Mouse (Mus musculus) WW6 (cell line): Measurements from ENCODE around the gene Gm39566.

Experiments
- DNase-seq: peaks from one replicate; pipeline ENCODE4 v3.0.0-alpha.2; 2013; ENCODE audit warnings: low read depth, low spot score

Gene Gm39566

GRCm38 (mm10) chr11:69761868-69762267 is 53.2 kb downstream of the Gm39566 start, which contains the start of gene Slc35g3:
TSS of gene Slc35g3 (minus strand) at chr11:69761968.
- no peak for DNase-seq
